Mouse (Mus musculus) cerebellum, adult 11 months (tissue): ENCODE data around the gene Cdkn2aip.

Experiments used
- DNase-seq: peaks from one replicate; pipeline ENCODE4 v3.0.0; 2022

Cdkn2aip gene

DNA sequence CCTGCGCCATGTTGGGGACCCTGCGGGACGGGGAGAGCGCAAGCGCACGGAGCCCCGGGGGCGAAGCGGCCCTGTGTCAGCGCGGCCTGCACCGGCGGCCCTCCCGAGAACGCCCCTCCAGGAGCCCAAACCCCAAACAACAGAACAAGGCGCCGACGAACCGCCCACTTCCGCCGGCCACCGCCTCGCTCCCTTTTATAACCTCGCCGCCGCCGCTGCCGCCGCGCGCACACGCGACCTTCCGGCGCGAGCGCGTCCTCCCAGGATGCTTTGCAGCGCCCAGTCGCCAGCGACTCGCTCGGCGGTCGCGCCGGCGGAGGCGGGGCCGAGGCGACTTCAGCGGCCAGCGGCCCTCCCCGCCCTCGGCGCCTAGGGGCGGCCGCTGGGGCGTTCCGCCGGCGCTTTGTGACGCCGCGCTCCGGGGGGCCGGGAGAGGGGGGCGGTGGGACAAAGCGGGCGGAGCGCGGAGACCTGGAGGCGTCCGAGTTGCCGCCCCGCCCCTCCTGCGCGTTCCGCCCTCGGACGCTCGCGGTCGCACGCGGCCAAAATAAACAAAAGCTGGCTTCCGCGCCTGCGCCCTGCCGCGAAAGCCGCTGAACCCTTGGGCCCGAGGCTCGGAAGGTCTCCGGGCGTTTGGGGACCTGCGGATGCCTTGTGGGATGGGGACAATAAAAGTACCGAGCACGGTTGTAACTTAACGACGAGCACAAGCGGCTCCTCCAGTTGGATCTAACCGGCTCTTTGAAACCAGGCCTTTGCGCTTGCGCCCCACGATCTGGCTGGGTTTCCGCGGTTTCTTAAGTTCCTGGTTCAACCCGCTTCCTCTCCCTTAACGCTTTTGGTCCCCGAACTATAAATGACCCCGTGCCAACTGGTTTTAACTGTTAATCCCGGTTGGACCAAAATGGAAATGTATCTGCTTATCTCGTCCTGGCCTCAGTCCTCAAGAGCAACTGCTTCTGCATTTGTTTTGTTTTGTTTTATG is at the start of gene Cdkn2aip:
Cdkn2aip (minus strand) TSS at position 172 of the 985 bp plus-strand sequence.
- DNase-seq, result peak; percentile 93

DNA sequence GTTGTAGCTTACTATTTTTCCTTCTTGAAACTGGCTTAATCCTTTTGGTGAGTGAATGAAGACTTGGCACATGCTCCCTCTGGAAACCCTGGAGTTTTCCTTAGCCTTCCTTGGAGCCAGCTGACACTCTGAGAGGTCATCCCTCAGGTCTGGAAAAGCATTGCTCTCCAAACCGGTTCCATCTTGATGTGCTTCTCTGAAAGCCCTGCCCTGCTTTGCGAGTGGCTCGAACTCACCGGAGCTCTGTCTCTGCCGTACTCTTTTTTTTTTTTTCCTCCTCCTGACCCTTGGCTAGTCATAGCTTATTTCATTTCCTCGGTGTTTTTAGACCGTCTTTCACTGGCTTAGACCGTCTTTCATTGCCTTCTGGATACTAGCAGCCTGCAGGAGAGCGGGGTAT is 49.5 kb upstream of the Cdkn2aip start:
- DNase-seq, result no peak

DNA sequence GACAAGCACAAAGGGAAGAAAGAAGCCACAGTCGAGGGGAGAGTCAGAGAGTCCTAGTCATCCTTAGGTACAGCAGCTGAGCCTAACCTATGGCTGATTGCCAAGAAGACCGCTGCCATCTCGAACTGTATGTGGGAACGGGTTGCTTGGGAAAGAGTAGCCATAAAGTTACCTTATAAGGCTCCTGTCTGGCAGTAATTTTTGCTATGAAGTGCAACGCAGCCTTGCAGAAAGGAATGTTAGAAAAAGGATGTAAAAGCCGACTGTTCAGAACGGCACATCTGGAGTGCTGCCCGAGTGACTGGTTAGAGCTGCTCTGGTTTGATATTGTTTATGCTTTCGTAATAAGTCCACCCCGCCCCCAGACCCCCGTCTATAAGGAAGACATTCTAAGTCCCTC is 47.0 kb upstream of the Cdkn2aip start:
- no peak for DNase-seq

DNA sequence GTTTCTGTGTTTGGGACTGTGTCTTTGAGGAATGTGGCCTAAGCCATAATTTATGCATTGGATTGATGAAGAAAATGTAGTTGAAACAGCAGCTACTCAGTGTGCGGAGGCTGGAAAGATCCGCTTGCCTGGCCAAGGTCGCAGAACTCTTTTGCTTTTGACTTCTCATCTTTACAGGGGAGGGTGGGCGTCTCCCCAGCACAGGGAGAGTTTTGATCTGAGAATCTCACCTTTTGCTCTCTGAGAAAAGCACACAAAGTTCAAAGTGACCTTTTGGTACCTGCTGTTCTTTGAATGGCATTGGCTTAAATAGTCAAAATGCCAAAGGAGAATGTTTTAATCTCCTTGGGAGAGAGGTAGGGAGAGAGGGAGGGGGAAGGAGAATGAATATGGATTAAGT is 46.5 kb upstream of the Cdkn2aip start:
- DNase-seq, result no peak

DNA sequence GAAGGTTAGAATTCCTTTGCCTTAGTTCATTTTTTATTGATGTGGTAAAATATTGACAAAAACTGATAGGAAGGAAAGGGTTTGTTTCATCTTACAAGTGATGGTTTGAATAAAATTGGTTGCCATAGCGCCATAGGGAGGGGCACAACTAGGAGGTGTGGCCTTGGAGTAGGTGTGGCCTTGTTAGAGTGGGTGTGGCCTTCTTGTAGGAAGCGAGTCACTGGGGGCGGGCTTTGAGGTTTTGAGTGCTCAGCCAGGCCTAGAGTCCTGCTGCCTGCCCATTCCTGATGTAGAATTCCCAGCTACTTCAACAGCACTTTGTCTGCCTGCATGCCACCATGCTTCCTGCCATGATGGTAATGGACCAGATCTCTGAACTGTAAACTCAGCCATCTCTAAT is 39.4 kb upstream of the Cdkn2aip start:
- DNase-seq, result no peak

DNA sequence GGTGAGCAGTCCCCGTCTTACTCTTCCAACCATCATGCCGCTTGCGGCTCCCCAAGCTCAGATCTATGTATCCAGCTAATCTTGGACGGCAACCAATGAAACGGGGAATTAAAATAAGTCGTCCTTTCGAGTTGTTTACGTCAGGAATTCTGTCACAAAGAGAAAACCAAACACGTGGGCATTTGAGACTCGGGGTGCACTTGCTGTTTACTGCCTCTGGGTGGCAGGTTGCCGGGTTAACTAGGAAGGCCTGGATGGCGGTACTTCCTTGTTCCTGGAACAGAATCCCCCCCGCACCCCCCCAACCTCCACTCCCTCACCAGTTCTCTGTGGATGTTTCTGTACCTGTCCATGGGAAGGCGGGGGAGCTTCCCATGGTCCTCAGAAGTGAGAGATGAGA is 36.4 kb upstream of the Cdkn2aip start:
- no peak for DNase-seq

DNA sequence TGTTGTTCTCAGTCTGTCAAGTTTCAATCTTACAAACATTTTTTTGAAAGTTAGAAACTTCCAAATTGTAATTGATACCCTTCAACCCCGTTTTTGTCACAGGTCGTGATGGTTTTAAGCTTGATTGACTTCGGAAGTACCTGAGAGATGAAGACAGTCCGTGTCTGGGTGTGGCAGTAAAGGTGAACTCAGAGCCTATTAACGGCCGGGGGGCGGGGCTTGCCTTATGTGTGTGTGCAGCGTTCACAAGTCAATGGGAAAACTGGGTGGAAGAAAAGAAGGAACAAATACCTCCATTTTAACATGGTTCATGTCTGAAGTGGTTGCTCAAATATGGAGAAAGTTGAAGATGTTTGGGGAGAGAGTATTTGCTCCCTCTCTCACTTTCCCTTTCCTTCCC is 35.8 kb upstream of the Cdkn2aip start:
- DNase-seq, result no peak

DNA sequence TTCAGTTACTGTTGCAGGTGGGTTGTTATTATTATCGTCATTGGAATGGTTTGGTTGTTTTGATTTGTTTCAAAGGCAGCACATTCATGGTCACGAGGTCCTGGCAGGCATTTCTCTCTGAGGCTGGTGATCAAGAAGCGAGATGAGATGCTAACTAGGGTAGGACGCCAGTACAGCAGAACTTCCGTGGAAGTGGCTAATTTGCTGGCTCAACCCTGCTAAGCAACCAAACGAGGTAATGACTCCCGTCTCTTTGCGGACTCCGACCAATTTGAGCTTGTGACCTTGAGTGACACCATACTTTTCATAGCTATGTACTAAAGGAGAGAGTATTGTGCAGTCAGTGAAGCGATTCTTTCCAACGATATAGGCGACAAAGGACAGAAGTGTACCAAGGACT is 32.6 kb upstream of the Cdkn2aip start:
- DNase-seq, result no peak

DNA sequence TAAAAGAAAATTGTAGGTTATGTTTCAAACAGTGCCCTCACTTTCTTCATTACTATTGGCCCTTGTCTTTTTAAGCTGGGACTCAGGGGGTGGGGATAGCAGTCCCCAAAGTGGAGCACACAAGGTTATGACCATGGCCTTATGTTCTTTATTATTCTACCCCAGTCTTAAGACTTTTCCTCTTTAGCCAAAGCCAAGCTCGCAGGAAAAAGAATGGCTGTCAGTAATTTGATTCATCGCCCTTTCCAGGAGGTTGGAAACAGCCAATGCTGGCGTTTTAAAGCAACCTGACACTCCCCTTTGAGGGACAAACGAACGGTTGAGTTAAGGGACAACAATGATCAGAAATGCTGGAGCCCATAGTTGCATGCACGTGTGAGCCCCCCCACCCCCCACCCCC is 32.1 kb upstream of the Cdkn2aip start:
- DNase-seq, result no peak

DNA sequence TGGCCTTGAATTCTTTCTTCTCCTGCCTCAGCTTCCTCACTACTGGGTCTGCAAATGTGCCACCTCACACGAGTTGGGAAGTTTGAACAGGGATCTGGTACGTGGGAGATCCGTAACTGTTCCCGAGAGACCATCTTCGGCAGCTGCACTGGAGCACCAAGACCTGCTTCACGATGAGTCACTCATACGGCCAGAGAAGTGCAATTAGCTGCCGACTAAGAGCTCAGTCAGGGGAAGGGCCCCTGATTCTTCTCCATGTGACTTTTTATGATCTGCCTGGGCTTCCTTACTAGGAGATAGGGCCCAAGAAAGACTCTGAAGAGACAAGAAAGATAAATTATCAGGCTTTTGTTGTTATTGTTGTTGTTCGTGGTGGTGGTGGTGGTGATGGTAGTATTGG is 31.1 kb upstream of the Cdkn2aip start:
- no peak for DNase-seq

DNA sequence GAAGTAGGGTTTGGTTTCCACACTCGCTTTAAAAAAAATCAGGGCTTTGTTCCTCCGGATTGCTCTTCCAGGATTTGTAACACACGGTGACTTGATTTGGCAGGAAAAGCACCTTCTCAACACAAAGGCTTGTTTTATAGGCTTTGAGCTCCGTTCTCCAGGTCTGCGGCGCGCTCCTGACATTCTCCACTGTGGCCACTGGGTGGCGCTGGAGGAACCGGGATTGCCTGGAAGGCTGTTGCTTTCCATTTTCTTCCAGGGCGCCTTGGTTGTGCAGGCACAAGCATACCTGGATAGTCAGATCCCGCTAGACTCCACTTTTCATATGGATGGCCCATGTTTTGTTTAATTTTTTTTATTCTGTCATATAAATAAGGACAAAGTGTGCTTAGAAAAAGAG is 29.7 kb upstream of the Cdkn2aip start:
- peak; percentile 69 for DNase-seq

DNA sequence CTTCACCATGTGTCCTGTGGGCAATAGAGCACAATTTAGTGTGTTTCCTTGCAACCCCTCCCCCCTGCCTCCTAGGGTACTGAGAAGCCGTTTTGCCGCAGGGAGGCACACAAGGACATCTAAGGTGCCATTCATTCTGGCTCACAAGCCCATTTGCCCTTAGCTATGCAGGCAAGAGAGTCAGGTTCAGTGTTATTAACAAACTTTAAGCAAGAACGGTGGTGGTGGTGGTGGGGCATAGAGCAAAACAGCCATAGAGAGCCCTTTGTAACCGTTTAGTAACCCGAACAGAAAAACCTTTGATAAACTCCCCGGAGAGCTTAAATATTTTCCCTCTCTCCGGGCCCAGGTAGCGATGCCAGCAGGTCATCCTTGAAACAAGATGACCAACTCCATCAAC is 29.3 kb upstream of the Cdkn2aip start:
- no peak for DNase-seq

DNA sequence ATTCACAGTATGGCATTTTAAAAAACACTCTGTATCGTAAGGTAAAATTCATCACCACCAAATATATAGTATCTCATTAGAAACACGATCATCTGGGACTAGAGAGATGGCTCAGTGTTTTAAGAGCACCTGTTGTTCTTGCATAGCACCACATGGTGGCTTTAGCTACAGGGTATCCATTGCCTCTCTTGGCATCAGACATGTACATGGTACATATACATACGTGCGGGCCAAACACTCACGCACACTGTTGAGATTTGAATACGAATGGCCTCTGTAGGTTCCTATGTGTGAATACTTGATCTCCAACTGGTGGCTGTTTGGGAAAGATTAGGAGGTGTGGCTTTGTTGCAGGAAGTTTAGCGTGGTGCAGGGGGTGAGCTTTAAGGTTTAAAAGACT is 28.6 kb upstream of the Cdkn2aip start:
- no peak for DNase-seq

DNA sequence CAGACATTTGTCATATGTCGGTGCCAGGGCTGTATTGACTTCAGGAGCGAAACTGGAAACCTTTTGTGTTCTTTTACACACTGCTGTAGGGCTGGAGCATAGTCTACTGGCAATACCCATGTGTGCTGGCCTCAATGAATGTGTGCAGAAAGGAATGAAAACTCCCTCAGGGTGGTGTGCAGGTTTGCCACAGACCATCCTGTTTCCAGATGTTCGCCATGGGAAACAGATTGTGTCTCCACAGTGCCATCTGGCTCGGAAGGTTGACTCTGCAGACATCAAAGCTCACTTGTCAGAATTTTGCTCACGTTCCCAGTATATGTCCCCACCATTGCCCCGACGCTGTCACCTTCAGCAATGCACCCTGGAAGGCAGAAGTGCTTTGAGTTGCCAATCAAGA is 23.4 kb upstream of the Cdkn2aip start:
- no peak for DNase-seq

DNA sequence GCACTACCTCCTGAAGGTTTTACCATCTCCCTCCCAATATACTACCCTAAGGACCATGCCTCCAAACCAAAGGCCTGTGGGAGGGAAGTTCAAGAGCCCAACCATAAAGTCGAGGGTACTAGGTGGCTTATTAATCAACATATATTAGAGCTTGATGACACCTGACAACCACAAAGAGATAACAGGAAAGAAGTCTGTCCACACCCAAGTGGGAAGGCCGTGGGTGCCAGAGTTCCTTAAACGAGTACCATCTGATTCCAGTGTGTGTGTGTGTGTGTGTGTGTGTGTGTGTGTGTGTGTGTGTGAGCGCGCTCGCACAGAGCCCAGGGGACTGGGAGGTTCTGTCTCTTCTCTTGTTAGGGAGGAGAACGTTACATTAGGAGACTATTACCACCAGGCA is 15.6 kb upstream of the Cdkn2aip start:
- DNase-seq, result no peak

DNA sequence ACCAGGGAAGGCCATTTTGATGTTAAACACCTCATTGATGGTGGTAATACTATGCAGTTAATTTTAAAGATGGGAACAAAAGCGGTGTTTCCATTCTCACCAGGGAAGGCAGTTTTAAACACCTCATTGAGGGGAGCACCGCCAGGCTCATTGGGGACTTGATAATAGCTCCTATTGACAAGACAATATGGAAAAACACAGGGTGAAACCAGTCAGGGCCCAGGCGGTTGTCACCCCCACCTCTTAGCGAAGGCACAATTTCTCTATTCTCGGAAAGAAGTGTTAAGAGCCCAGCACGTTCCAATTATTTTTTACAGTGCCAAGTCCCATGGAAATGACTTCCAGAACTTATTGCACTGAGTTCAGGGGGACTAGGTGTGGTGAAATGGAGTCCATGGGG is 13.2 kb upstream of the Cdkn2aip start:
- DNase-seq, result no peak

DNA sequence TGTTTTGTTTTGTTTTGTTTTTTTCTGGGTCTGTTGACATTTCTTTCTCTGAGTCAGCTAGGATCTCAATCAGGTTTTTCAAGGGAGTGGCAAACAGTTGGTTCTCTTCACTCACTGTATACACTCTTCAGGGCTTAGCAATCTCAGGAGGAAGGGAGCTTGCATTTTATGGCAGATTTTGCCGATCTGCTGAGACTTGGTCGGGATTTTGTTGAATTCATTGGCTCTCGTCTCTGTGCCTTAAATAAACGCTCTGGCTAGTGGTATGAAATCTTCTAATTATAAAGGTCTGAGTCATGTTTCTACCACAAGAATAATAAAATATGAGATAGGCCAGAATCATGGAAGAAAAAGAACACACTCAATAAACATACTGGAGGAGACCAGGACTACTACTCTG is 7.9 kb upstream of the Cdkn2aip start:
- no peak for DNase-seq

DNA sequence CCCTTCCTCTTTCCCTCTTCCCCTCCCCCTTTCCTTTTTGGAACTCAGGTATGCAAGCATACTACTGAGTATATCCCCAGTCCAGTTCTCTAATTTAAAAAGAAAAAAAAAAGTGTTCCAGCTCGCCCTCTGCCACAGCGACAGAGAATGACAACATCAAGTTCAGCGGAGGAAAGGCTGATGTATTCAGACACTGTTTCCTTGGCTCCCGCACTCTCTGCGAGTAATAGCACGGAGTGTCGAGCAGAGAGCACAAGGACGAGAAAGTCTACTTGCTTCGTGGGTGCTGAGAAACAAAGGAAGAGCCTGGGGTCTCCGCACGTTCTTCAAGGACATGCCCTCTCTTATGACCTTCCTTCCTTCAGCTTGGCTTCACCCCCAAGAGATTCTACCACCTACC is 4.9 kb upstream of the Cdkn2aip start:
- no peak for DNase-seq

DNA sequence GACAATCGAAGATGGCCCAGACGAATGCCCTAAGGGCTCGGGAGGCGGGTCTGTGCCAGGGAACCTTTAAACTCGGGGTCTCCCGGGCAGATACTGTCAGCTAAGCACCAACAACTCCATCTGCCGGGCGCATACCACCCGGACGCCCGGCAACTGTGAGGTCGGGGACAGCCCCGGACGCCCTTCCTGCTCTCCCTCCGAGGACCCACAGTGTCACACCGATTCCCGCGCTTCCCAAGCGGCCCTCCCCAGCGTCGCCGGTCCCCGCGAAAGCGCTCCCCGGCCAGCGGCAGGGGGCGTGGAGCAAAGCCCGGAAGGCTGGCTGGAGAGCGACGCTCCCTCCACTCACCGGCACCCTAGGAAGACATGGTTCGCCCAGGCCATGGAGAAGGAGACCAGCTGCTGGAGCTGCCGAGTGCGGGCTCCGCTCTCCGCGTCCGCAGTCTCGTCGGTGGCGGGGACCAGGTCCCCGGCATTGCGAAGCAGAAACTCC is 515 bp downstream of the Cdkn2aip start:
- no peak for DNase-seq

DNA sequence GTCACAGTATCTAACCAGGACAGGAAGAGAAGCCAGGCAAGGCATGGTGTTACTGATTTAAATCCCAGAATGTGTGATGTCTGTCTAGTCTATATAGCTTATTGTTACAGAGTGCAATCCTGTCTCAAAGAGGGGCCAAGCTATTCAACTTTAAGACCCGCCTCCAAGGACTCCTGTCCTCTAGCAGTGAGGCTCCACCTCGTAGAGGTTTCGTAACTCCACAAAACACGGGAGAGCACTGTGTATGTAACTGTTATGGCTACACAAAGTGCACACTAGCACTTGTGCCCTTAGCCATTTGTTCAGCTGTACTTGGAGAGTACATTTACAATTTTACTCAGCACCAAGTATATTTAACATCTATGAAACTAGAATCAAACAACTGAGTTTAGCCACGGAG is 5.6 kb downstream of the Cdkn2aip start:
- no peak for DNase-seq

DNA sequence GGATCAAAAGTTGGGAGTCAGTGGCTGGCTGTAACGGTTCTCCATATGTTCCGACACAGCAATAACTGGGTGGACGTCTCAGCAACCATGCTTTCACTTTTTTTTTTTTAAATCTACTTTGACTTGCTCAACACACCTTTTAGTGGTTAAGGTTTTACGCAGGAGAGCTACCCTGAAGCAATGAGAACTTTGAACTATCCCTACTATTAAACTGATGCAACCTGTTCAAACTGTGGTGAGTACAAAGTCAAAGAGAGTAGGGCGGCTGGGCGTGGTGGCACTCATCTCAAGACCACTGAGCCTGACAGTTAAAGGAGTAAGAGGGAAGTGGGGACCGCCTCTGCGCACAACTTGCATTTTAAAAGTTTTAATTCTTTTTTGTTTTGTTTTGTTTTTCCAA is 7.0 kb downstream of the Cdkn2aip start:
- no peak for DNase-seq

DNA sequence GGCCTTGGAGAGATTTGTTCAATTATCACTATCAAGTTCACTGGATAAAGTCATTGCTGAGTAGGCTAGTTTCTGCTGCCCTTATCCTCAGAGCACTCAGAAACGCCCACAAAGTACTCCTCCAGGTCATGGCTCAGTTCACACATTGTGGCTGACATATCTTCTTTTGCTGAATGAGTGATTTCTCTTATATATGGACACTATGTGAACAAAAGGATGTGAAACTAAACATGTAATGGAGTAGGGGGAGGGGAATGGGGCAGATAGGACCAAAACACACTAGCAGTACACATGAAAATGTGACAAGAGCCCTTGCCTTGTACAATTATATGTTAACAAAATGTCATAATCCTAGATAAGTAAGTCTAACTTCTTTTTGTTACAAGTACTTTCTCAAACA is 11.4 kb downstream of the Cdkn2aip start:
- DNase-seq, result no peak

DNA sequence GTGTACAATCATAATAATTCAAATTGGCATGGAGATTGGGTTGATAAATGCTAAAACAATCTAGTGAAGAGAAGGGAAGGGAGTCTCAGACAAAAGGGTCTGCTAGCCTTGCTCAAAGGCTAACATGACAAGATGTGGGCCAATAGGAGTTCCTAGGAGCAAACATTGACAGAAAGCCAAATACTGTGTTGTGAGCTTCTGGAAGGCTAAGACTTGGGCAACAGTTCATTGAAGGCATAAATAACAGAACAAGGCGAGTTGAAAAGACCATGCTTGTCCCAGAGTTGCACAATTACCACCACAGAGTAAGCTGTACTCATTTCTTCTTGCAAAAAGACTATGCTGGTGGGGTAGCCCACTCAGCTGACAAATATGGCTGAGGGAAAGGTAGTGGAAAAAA is 16.0 kb downstream of the Cdkn2aip start:
- DNase-seq, result no peak

DNA sequence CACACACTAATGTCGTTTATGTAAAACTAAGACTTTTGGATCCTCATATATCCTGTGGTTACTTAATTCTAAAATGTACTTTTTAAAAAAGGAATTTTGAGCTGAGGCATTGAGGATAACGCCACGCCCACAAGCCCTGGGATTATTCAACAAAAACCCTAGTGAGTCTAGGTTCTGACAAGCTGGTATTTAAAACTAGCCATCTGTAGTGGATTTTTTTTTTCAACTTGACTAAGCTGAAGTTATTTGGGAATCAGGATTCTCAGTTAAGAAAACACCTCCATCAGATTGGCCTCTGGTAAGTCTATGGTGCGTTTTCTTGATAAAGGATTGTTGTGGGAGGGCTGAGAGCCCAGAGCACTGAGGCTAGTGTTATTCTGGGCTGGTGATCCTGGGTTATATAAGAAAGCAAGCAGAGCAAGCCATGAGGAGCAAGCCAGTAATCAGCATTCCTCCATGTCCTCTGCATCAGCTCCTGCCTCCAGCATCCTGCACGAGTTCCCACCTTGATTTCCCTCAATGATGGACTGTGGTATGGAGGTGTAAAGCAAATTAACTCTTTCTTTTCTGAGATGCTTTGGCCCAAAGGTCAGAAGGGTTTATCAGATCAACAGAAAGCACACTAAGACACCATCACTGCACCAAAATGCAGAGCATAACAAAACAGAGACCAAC is 18.2 kb downstream of the Cdkn2aip start:
- no peak for DNase-seq
